Mouse (Mus musculus) liver, adult 2 months (tissue): ENCODE measurements at regions not wholly inside any gene's neighbourhood (a gene's known extent, or its start where the extent isn't known, plus 50 kb on each side); places are given as distances from the start of the nearest gene placed in this dataset.

Experiments used
- DNase-seq: peaks from one replicate; pipeline ENCODE4 v3.0.0-alpha.2; 2011; ENCODE audit warnings: low read depth, low spot score; ENCODE audit errors: extremely low read depth
- H3K27ac ChIP-seq: fragments of 200-500 bp; replicated peaks from 2 replicates; pipeline ENCODE4 v1.5.1; 2012; ENCODE audit warnings: low read depth, mild to moderate bottlenecking, control low read depth, inconsistent platforms, low read length; ENCODE audit not compliant: insufficient read depth
- H3K27me3 ChIP-seq: fragments of 200-500 bp; 2 replicates; pipeline ENCODE4 v1.6.1; 2012; ENCODE audit warnings: mild to moderate bottlenecking, moderate library complexity, low read length, inconsistent platforms; ENCODE audit not compliant: control insufficient read depth, insufficient read depth
- H3K36me3 ChIP-seq: fragments of 200-500 bp; 2 replicates; pipeline ENCODE4 v1.6.1; 2012; ENCODE audit warnings: low read length, inconsistent platforms; ENCODE audit not compliant: control insufficient read depth, insufficient read depth
- H3K4me1 ChIP-seq: fragments of 200-500 bp; 2 replicates; pipeline ENCODE4 v1.6.1; 2011; ENCODE audit warnings: low read length; ENCODE audit not compliant: control insufficient read depth, insufficient read depth
- H3K4me3 ChIP-seq: fragments of 200-500 bp; 2 replicates; pipeline ENCODE4 v1.5.1; 2011; ENCODE audit warnings: low read depth, mild to moderate bottlenecking, control low read depth, low read length, moderate library complexity; ENCODE audit not compliant: insufficient read depth
- H3K79me2 ChIP-seq: fragments of 200-500 bp; 2 replicates; pipeline ENCODE4 v1.6.1; 2012; ENCODE audit warnings: inconsistent platforms, mild to moderate bottlenecking, low read length, moderate library complexity; ENCODE audit not compliant: control insufficient read depth, insufficient read depth
- H3K9ac ChIP-seq: fragments of 200-500 bp; 2 replicates; pipeline ENCODE4 v1.6.1; 2012; ENCODE audit warnings: low read depth, mild to moderate bottlenecking, control low read depth, inconsistent platforms, low read length
- CTCF ChIP-seq: fragments of 200-500 bp; IDR thresholded peaks from 2 replicates; pipeline ENCODE4 v1.5.1; 2011; ENCODE audit warnings: low read depth, low read length, control low read depth
- POLR2A ChIP-seq: fragments of 200-500 bp; IDR thresholded peaks from 2 replicates; pipeline ENCODE4 v1.6.1; 2011; ENCODE audit warnings: low read length, control low read depth; ENCODE audit not compliant: insufficient read depth; ENCODE audit errors: extremely low read depth
- WGBS: fragments of 180-500 bp; shearing (Covaris S2); methylation state at CpG from one replicate; pipeline ENCODE4 v1.1.7; 2018; 5-methylcytosine and 5-hydroxymethylcytosine counted together

- H3K9ac ChIP-seq = no peak overlapping the region
- no peaks in the 10 kb centered on the region for H3K79me2 ChIP-seq
- H3K27ac ChIP-seq = no peak overlapping the region
- peak; percentile 39 for DNase-seq
- H3K4me1 ChIP-seq = peaks cover 17% of the 10 kb centered on the region
- TF ChIP-seq CTCF = no peak
- TF ChIP-seq POLR2A = no peak
- WGBS = 55% methylated on average over 3 of the region's 3 CpGs
- no peaks in the 10 kb centered on the region for H3K36me3 ChIP-seq
- H3K27me3 ChIP-seq = no peaks in the 10 kb centered on the region
- no peak overlapping the region for H3K4me3 ChIP-seq
Observed at GRCm38 (mm10) chr4:53219351-53219750, 59.7 kb upstream of the Abca1 start.

GRCm38 (mm10) chr4:53218752-53219151, 59.1 kb upstream of the Abca1 start:
- peaks cover 17% of the 10 kb centered on the region for H3K4me1 ChIP-seq
- H3K9ac ChIP-seq = no peak overlapping the region
- no peaks in the 10 kb centered on the region for H3K79me2 ChIP-seq
- H3K27ac ChIP-seq = no peak overlapping the region
- no peak for TF ChIP-seq POLR2A
- TF ChIP-seq CTCF = no peak
- no peak overlapping the region for H3K4me3 ChIP-seq
- 19% methylated on average over 7 of the region's 7 CpGs for WGBS
- peak; percentile 59 for DNase-seq
- no peaks in the 10 kb centered on the region for H3K36me3 ChIP-seq
- no peaks in the 10 kb centered on the region for H3K27me3 ChIP-seq

- no peak for DNase-seq
- H3K4me3 ChIP-seq = 0 out of 2 replicates have a peak overlapping the region, but pooled peaks have one; percentile 52
- peaks cover 17% of the 10 kb centered on the region for H3K4me1 ChIP-seq
- H3K36me3 ChIP-seq = no peaks in the 10 kb centered on the region
- WGBS = 15% methylated on average over 5 of the region's 5 CpGs
- no peaks in the 10 kb centered on the region for H3K27me3 ChIP-seq
- H3K9ac ChIP-seq = no peak overlapping the region
- H3K79me2 ChIP-seq = no peaks in the 10 kb centered on the region
- no peak overlapping the region for H3K27ac ChIP-seq
- TF ChIP-seq CTCF (no peak), POLR2A (no peak)
Observed at GRCm38 (mm10) chr4:53218291-53218640, 58.6 kb upstream of the Abca1 start.

GRCm38 (mm10) chr4:53217608-53218290, 58.1 kb upstream of the Abca1 start:
- peak overlapping the region; percentile 20; the same call in 1 of the 2 replicates for H3K9ac ChIP-seq
- WGBS = under 1% methylated on average over 38 of the region's 38 CpGs

GRCm38 (mm10) chr4:53212541-53212940, 52.8 kb upstream of the Abca1 start:
- no peak overlapping the region for H3K27ac ChIP-seq
- H3K79me2 ChIP-seq = no peaks in the 10 kb centered on the region
- no peak overlapping the region for H3K9ac ChIP-seq
- WGBS = 90% methylated on average over 4 of the region's 4 CpGs
- H3K4me1 ChIP-seq = 0 out of 2 replicates have a peak, but pooled peaks cover 4% of the 10 kb centered on the region
- no peak overlapping the region for H3K4me3 ChIP-seq
- no peaks in the 10 kb centered on the region for H3K36me3 ChIP-seq
- no peak for DNase-seq
- TF ChIP-seq CTCF = no peak
- no peak for TF ChIP-seq POLR2A
- no peaks in the 10 kb centered on the region for H3K27me3 ChIP-seq

More at GRCm38 (mm10) chr4:53217608-53218290, 58.1 kb upstream of the Abca1 start:
- no peaks in the 10 kb centered on the region for H3K79me2 ChIP-seq
- no peak overlapping the region for H3K27ac ChIP-seq
- peaks cover 17% of the 10 kb centered on the region for H3K4me1 ChIP-seq
- peak; percentile 84 for DNase-seq
- H3K4me3 ChIP-seq = peak overlapping the region; percentile 52
- no peaks in the 10 kb centered on the region for H3K36me3 ChIP-seq
- TF ChIP-seq CTCF (no peak), POLR2A (no peak)
- no peaks in the 10 kb centered on the region for H3K27me3 ChIP-seq

GRCm38 (mm10) chr4:53210685-53211084, 51.0 kb upstream of the Abca1 start:
- 85% methylated on average over 3 of the region's 3 CpGs for WGBS
- no peak overlapping the region for H3K9ac ChIP-seq
- no peaks in the 10 kb centered on the region for H3K36me3 ChIP-seq

More at GRCm38 (mm10) chr4:53210685-53211084, 51.0 kb upstream of the Abca1 start:
- Histone ChIP-seq H3K27ac (no peak overlapping the region), H3K4me3 (no peak overlapping the region), H3K79me2 (no peaks in the 10 kb centered on the region), H3K4me1 (no peaks in the 10 kb centered on the region), H3K27me3 (no peaks in the 10 kb centered on the region)
- DNase-seq = no peak
- TF ChIP-seq CTCF (no peak), POLR2A (no peak)
